Mouse (Mus musculus) embryo, embryonic 11.5 days (tissue): ENCODE measurements around the gene Cep295nl.
"Not testable (repeated sequence)": the region's sequence is repeated elsewhere in the genome, so short reads cannot be mapped to it uniquely, and the experiment has no call there.

Experiments
- DNase-seq: peaks from one replicate; pipeline ENCODE4 v3.0.0-alpha.2; 2012; ENCODE audit warnings: low read depth, low spot score

Cep295nl gene

DNA sequence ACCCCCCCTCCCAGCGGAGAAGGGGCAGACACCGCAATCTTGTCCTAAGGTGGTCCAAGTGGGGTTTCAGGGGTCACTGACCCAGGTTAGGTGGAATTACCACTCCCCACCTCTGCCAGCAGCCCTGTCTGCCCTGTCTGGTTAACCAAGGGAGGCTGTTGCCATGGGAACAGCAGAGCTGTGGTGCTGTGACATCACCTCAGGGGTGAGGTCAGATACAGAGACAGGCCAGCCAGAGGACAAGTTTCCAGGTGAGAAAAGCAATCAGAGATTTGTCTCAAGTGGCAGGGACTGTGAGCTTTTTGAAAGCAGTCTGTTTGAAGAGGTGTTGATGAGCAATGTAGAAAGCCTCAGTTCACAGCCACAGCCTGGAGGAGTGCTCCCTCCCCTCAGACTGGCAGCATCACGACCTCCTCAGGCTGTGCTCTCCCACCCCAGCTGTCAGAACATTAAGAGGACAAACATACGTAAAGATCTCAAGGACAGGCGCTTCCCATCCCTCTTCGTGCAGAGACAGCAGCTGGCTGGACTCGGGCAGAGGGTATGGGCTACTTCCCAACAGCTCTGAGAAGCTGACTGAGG is at the start of gene Cep295nl:
Gene Cep295nl (minus strand): TSS at position 101 of the 582 bp plus-strand sequence.
- DNase-seq: no peak

DNA sequence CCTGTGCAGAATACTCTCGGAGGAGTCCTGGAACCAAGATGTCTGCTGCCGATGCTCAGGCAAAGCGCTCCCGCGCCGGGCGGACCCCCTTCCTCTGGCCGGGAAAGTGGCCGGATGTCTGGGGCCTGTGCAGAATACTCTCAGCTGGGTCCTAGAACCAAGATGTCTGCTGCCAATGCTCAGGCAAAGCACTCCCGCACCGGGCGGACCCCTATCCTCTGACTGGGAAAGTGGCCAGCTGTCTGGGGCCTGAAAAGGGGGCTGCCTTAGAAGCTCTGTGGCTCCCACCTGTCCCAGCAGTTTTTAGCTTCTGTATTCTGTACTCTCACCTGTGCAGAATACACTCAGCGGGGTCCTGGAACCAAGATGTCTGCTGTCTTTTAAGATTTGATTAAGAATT is 45.5 kb upstream of the Cep295nl start:
- not testable (repeated sequence) for DNase-seq

DNA sequence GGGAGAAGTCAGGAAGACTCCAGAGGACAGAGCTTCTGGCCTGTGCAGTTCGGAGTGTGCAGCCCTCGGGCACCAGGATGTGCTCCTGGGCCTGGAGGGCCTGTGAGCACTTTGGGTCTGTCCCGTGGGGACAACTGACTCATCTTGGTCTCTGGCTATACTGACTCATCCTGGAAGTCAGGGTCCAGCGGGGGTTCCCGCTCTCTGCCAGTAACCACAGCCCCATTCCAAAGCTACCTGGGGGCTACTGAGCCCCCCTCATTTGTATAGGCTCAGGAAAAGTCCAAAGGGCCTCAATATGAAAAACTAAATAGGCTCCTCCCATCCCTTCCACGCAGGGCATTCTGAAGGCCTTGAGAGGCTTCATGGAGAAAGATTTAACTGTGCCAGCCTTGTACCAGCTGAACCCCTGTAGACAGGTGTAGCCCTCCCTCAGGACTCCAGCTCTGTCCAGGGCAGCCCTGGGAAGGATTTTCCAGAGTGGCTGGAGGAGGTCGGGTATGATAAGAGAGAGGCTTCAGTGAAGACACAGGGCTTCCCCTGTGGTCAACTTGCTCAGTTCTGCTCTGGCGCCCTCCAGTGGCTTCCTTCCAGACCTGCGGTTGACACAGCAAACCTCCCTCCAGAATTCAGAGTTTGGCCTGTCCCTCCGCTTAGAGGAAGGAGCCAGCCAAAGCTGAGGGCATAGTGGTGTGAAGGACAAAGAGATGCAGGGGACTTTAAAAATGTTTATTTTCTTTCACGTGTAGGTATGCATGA is 37.1 kb upstream of the Cep295nl start:
- DNase-seq: peak; percentile 67

DNA sequence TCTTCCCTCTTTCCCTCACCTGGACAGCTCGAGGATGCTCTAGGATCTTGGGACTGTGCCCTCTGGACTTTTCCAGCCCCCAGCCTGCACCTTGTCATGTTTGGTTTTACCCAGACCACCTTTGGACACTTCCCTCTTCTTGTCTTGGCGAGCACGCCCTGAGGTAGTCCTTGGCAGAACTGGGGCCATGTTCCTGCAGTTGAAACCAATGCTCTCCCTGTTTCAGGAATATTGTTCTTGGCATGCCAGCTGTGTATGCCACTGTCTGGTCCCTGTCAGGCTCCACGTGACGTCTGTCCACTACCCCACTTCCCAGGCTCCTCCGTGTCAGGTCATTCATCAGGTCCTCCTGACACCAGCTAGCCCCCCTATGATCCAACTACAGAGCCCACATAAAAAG is 36.4 kb upstream of the Cep295nl start:
- DNase-seq: no peak

DNA sequence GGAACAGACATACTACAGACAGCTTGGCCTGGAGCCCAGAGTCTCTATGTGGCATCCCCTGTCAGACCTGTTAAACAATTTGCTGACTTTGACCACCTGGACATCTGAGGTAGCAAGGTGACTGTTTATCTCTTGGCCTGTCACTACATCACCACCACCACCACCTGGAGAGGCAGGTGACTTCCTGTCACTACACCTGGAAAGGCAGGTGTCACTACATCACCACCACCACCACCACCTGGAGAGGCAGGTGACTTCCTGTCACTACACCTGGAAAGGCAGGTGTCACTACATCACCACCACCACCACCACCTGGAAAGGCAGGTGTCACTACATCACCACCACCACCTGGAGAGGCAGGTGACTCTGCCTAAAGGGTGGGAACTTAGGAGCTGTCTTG is 34.0 kb upstream of the Cep295nl start:
- DNase-seq: not testable (repeated sequence)

DNA sequence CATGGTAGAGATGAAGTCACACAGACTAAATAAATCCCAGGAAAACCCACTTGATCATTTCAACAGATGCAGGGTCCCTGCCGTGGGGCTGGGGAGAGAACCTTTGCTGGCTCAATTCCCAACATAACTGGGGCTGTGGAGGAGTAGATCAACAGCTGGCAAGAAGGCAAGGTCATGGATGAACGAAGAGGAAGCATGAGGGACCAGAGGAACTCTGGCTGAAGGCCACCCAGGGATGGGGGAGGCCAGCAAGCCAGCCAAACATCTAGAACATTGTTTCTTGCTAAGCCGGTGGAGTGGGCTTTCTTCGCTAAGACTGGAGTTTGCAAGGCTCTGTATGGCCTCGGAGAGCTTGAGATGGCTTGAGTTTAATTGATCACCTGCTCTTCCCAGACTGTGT is 33.6 kb upstream of the Cep295nl start:
- DNase-seq: no peak

DNA sequence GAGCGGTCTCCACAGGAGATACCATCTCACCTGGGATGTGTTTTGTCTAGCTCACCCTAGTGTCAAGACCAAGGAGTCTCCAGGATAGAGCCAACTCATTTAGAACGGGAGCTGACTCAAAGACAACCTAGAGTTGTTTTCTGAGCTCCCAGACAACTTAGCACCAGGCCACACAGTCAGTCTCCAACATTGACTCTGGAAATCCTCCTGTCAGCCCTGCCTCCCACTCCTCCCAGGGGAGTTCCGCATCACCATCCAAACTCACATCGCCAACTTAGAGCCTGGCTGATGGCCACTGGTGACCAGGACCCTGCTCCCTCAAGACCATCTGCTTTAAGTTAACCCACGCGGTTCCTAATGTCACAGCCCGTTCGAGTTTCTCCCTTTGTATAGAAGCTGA is 33.2 kb upstream of the Cep295nl start:
- DNase-seq: no peak

DNA sequence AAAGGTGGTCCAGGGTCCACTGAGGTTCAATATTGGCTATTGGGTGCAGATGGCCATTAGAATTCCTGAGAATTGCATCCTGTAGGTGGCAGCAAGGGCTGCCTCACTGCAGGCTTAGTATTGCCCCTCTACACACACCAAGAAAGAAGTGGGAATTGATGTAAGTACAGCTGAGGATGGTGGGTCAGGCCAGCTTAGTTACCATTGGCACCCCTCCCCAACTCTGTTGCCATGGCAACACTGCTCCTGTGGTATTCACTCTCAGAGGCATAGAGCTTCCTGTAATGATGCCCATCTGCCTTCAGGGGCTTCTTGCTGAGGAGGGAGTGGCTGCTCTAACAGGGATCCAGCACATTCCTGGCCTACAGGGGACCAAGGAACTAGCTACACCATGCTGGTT is 32.7 kb upstream of the Cep295nl start:
- DNase-seq: no peak

DNA sequence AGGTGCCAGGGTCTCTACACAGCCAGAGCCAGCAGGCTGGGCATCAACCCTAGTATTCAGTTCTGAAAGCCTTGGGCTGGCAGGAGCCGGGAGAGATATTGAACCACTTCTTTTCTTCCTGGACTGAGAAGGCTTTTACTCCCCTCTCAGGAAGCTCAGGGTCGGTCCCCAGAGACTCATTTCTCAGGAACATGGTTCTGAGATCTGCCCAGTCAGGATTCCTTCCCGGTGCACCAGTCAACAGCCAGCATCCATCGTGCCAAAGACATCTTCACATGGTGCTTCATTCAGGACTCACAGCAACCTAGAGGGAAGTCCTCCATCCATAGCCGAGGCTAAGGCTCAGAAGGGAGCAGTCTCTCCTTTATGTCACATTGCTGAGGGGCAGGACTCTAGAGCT is 32.2 kb upstream of the Cep295nl start:
- no peak for DNase-seq

DNA sequence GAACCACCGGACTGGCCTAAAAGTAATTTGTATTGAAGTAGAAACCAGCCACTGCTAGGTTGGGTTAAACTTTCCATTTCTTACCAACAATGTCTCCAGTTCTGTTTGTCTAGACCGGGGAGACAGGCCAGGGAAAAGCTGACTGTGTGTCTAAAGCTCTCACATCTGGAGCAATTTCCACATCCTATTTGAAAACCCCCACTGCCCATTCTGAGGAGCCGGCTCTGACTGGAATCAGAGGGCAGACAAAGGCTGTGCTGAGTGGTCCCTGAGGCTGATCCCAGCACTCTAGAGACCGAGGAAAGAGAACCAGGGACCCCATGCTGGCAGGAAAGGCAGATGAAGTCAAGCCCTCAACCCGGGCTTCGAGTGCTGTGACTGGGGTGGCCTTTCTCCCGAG is 30.3 kb upstream of the Cep295nl start:
- DNase-seq: no peak

DNA sequence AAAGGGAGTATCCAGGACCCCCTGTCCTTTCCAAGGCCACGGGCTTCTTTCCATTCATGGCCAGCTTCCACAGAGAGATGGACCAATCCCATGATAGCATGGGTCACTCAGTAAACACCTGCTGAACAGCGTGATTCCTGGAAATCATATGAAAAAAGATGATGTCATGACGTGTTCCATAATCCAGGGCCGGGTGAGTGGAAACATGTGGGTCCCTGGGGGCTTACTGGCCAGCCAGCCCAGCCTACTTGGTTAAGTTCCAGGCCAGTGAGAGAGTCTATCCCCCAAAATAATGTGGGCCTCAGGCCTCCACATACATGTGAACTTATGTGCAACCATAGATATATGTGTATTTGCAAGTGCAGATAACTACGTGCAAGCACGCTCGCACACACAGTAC is 29.6 kb upstream of the Cep295nl start:
- DNase-seq: no peak

DNA sequence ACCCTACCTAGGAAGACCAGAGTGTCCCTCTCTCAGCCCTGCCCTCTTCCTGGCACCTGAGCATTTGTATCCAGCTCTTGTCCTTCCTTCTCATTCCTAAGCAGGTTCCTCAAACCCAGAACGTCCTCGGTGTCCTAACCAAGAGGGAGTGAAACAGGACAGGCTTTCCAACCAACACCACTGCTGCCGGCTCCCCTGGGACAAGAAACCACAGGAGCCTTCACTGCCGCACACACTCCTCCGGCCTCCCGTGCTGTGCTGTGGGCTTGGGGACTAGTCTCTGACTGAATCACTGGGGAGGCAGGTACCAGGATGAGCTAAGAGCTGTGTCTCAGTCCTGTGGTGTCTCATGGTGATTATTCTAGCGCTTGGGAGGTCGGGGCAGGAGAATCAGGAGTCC is 27.4 kb upstream of the Cep295nl start:
- no peak for DNase-seq

DNA sequence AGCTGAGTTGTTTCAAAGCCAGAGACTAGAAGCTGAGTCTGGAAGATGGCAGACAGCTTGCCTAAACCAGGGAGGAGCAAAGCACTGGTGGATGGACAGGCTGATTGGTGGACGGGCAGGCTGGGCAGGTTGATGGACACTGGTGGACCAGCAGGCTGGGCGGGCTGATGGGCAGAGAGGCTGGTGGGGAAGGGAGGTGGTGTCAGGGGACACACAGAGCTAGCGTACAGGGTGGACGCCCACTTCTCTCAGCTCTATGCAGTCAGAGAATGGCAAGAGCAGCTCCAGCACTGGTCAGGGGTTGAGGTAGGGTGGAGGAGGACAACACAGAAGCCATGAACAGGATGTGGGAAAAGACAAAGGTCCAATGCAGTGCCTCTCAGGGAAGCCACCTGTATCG is 27.0 kb upstream of the Cep295nl start:
- DNase-seq: no peak

DNA sequence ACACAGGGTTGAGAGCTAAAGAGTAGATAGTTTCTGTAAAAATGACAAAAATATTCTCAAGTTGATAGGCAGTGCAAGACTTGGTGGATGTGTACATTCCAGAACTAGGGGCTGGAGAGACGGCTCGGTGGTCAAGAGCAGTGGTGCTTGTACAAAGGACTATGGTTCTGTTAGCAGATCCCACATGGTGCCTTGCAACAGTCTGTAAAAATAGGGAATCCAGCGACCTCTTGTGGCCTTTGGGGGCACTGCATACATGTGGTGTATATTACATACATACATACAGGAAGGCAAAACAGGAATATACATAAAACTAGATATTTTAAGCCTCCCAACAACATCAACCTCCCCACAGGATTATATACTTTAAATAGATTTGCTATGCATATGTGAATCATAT is 26.0 kb upstream of the Cep295nl start:
- no peak for DNase-seq

DNA sequence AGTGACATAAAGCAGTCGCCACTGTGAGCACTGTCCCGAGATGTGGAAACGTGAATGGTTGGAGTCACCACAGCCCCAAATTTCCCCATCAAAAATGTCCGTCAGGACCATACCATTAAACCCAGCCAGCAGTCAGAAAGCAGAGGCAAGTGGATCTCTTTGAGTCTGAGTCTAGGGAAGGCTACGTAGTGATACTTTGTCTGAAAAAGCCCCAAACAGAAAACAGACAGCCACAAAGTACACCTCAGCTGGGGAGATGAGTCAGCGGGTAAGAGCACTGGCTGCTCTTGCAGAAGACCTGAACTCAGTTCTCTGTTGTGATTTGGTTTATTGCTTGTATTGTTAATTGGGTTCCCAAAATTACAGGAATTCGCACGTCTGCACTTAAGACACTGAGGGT is 24.3 kb upstream of the Cep295nl start:
- no peak for DNase-seq

DNA sequence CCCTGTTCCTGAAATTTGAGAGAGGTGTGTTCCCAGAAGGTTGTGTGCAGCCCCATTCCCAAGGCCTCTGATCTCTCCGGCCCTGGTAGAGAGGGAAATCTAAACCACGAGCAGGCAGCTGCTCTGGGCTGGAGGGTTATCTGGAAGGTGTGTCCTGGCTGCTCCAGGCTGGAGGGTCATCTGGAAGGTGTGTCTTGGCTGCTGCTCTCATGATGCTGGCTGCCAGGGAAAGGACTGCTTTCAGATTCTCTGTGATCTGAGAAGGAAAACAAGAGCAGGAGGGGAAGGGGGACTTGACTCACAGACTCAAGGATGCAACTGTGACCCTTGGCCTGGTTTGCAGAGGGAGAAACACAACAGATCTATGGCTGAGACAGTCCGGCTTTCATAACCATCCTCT is 23.8 kb upstream of the Cep295nl start:
- no peak for DNase-seq

DNA sequence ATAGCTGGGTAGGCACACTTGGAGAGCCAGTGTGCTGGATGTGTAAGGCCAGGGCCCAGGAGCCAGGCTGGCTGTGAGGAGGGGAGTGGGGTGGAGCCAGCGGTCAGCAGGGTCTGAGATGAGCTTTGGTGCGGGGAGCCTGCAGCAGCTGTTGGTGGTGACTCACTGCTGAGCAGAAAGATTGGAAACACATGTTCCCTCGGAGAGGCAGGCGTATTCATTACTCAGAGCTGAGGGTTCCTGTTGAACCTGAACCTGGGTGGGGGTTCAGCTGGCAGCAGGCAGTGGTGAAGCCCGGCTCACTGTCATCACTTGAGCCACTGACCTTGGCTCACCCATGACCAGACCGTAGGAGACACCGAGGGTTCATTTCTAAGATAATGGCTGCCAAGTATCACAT is 22.9 kb upstream of the Cep295nl start:
- no peak for DNase-seq

DNA sequence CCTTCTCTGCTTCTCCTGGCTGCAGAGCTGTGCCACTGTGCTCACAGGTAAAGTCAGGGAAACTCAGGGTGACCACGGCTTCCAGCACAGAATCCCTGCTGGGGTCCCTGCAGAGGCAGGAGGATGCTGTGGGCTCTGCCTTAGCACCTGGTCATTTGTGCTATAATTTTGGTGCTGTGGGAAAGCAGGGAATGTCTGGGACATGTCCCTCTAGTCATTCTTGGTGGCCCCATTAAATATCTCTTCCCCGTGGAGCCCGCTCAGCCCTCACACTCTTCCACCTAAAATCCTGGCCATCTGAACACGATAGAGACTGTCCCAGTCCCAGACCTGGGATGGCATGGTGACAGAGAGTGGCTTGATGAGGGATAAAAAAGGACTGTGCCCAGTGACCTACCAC is 21.7 kb upstream of the Cep295nl start:
- DNase-seq: no peak

DNA sequence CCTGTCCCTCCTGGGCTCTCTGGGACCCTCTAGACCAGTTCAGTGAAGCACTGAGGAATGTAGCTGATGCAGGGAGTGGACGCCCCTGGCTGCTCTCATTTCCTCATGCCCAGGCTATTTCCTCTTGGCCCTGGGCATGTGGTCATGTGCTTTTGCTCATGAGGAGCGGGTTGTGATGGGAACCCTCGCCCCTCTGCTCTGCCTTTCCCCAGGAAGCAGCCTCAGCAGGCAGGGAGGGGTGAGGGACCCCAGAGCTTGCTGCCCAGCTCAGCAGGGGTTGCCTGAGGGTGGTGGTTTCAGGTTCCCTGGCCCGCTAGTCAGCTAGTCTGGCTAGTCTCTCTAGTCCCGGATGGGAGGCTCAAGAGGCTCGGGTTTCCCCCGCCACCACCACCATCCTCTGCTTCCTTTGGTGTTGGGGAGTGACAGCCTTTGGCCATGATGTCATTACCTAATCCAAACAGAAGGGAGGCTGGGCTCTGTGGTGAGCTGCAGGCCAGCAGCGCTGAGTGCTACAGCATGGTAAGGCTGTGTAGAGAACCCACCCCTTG is 20.7 kb upstream of the Cep295nl start:
- no peak for DNase-seq

DNA sequence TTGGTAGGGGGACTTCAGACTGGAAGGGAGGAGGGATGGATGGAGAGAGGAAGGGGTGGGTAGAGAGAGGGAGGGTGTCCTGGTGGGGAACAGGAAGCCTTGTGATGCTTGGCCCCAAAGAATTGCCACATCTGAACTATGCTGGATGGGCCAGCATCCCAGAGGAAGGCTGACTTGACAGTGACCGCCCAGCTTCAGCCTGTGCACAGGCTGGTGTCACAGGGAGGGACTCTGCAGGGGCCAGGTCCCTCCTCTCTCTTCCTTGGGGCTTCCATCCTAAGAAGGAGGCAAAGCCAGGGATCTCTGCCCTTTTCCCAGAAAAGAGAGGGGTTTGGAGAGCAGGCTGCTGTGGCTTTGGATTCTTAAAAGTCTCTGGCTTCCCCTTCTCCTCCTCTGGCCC is 20.2 kb upstream of the Cep295nl start:
- DNase-seq: no peak

DNA sequence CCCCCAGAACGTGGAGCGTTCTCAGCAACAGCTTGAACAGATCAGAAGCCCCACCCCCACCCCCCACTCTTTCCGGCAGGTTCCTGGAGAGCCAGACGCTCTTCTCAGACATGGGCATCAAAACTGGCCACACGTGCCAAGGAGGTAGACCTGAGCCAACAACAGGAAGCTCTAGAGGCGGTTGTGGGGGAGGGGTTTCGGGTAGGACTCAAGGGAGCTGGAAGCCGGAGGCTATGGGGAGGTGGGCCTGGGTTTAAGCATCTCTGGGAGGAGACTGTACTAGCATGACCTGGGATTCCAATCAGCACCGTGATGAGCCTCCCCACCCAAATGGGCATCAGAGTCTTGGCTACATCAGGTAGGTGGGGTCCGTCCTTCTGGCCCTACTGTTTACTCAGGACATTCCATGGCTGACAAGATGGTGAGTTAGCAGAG is 18.6 kb upstream of the Cep295nl start:
- no peak for DNase-seq

DNA sequence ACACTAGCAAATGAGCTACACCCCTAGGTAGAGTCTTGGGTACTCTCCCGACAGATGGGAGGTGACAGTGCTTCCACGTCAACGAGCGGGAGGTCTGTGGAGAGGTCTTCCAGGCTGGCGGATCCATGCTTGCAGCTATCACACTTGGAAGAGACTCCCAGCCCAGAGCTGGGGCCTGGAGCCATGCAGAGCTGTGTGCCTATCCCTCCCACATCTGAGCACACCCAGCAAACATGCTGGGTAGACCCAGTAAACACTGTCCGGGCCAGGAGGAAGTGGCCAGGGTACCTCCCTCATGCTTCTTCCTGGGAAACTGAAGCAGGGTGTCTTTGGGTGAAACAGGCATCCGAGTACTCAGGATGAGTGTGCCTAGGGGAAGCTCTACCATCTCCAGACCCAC is 18.2 kb upstream of the Cep295nl start:
- no peak for DNase-seq

DNA sequence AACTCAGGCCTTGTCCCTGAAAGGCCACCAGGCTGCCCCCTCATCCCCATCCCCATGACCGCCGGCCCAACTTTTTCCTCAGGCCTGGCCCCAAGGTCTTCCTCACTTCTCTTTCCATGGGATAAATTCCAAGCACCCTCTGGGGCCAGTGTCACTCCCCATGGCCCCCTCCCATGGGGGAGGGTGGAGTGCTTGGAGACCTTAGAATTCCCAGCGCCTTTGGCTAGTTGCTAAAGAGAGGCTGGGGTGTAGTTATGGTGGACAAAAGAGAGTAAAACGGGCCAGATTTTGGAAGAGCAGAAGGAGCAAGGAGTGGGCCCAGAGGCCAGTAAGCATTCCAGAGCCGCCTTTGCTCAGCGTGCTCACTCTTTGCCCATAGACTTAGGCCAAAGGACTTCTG is 13.3 kb upstream of the Cep295nl start, which contains the start of gene Timp2:
Gene Timp2 (minus strand): TSS at position 101 of the 400 bp plus-strand sequence.
- DNase-seq: no peak
